Mouse (Mus musculus) stomach, postnatal 0 days (tissue): ENCODE measurements around the gene Sfrp4. TPM values are rescaled to one million over a fixed set of nuclear protein-coding genes. Genes with fewer than 3 reads are reported as not detected.

Experiments used
- ATAC-seq: fragments of 200-750 bp; cut with Nextera tagmentation; 2 replicates; pipeline ENCODE4 v1.8.0; 2017; ENCODE audit not compliant: low FRiP score, low TSS enrichment
- DNase-seq: peaks from one replicate; pipeline ENCODE4 v3.0.0-alpha.2; 2016; ENCODE audit warnings: low spot score
- H3K27ac ChIP-seq: fragments of 300-500 bp; sonication (generic); replicated peaks from 2 replicates; pipeline ENCODE4 v1.5.1; 2014; ENCODE audit warnings: mild to moderate bottlenecking, control low read depth
- H3K27me3 ChIP-seq: fragments of 300-500 bp; sonication (generic); 2 replicates; pipeline ENCODE4 v1.6.1; 2014; ENCODE audit warnings: low read length; ENCODE audit not compliant: control insufficient read depth, insufficient read depth
- H3K36me3 ChIP-seq: fragments of 300-500 bp; sonication (generic); 2 replicates; pipeline ENCODE4 v1.6.1; 2014; ENCODE audit warnings: low read length, mixed read lengths; ENCODE audit not compliant: control insufficient read depth, insufficient read depth
- H3K4me1 ChIP-seq: fragments of 300-500 bp; sonication (generic); replicated peaks from 2 replicates; pipeline ENCODE4 v1.6.1; 2014; ENCODE audit warnings: antibody characterized with exemption; ENCODE audit not compliant: control insufficient read depth, insufficient read depth
- H3K4me2 ChIP-seq: fragments of 300-500 bp; sonication (generic); replicated peaks from 2 replicates; pipeline ENCODE4 v1.6.1; 2014; ENCODE audit warnings: low read depth, mild to moderate bottlenecking, control low read depth, moderate library complexity
- H3K4me3 ChIP-seq: fragments of 300-500 bp; sonication (generic); 2 replicates; pipeline ENCODE4 v1.5.1; 2014; ENCODE audit warnings: low read depth, low read length, control low read depth
- H3K9ac ChIP-seq: fragments of 300-500 bp; sonication (generic); 2 replicates; pipeline ENCODE4 v1.6.1; 2014; ENCODE audit warnings: mild to moderate bottlenecking, low read length, control low read depth, mixed read lengths
- H3K9me3 ChIP-seq: fragments of 300-500 bp; sonication (generic); 2 replicates; pipeline ENCODE4 v1.6.1; 2016; ENCODE audit warnings: low read length; ENCODE audit not compliant: control insufficient read depth
- CTCF ChIP-seq: IDR thresholded peaks from 2 replicates; pipeline ENCODE4 v1.5.1; 2016; ENCODE audit warnings: antibody characterized with exemption, low read depth, mild to moderate bottlenecking, moderate library complexity
- EP300 ChIP-seq: optimal IDR thresholded peaks from 2 replicates; pipeline ENCODE3; 2016; ENCODE audit warnings: antibody characterized with exemption
- WGBS: fragments of 180-500 bp; shearing (Covaris S2); extraction: QIAGEN DNeasy Blood & Tissue Kit; methylation state at CpG from one replicate; pipeline ENCODE4 v1.1.7; 2014; 5-methylcytosine and 5-hydroxymethylcytosine counted together
- polyA plus RNA-seq: library from polyadenylated mRNA; unstranded; fragments of >200 nt; fragmentation: Nextera tagmentation; extraction: Ambion mirVana; gene quantifications from 2 replicates; pipeline ENCODE4 v1.2.1, GENCODE M21; 2015

Sfrp4 gene
- polyA plus RNA-seq, 1 experiment from 2014 or later = 8.4 TPM

GRCm38 (mm10) chr13:19614311-19614710 is 8.6 kb upstream of the Sfrp4 start:
- DNase-seq = no peak
- Histone ChIP-seq H3K4me1 (no peaks in the 10 kb centered on the region), H3K27me3 (no peaks in the 10 kb centered on the region), H3K4me3 (no peak overlapping the region), H3K4me2 (no peak overlapping the region), H3K9ac (no peak overlapping the region), H3K27ac (no peak overlapping the region), H3K9me3 (no peaks in the 10 kb centered on the region), H3K36me3 (no peaks in the 10 kb centered on the region)
- WGBS = 75% methylated on average over 1 of the region's 1 CpGs
- TF ChIP-seq EP300 = no peak
- TF ChIP-seq CTCF = no peak
- no peak for ATAC-seq

GRCm38 (mm10) chr13:19618081-19618480 is 4.8 kb upstream of the Sfrp4 start:
- no peak overlapping the region for H3K27ac ChIP-seq

GRCm38 (mm10) chr13:19618841-19619215 is 4.1 kb upstream of the Sfrp4 start:
- peaks cover 3% of the 10 kb centered on the region; the same call in 1 of the 2 replicates for H3K4me1 ChIP-seq
- H3K27ac ChIP-seq = peak overlapping the region; percentile 58; the same call in 1 of the 2 replicates
- TF ChIP-seq CTCF (no peak), EP300 (no peak)
- no peaks in the 10 kb centered on the region for H3K27me3 ChIP-seq
- H3K9ac ChIP-seq = peak overlapping the region; percentile 76
- H3K9me3 ChIP-seq = no peaks in the 10 kb centered on the region
- no peak for ATAC-seq
- WGBS = 11% methylated on average over 5 of the region's 5 CpGs
- DNase-seq = no peak
- peak overlapping the region; percentile 66 for H3K4me3 ChIP-seq
- peak overlapping the region; percentile 100 for H3K4me2 ChIP-seq
- no peaks in the 10 kb centered on the region for H3K36me3 ChIP-seq

More at GRCm38 (mm10) chr13:19618081-19618480, 4.8 kb upstream of the Sfrp4 start:
- WGBS = 96% methylated on average over 4 of the region's 4 CpGs
- no peaks in the 10 kb centered on the region for H3K9me3 ChIP-seq
- peaks cover under 1% of the 10 kb centered on the region; the same call in 1 of the 2 replicates for H3K4me1 ChIP-seq
- H3K4me3 ChIP-seq = no peak overlapping the region
- no peaks in the 10 kb centered on the region for H3K27me3 ChIP-seq
- no peak overlapping the region for H3K9ac ChIP-seq
- no peak overlapping the region for H3K4me2 ChIP-seq
- DNase-seq (no peak), ATAC-seq (no peak)
- TF ChIP-seq EP300 (no peak), CTCF (no peak)
- H3K36me3 ChIP-seq = no peaks in the 10 kb centered on the region

GRCm38 (mm10) chr13:19619216-19619927 is 3.5 kb upstream of the Sfrp4 start, which contains the start of gene Epdr1:
Gene Epdr1, minus strand, starts transcription at chr13:19619927.
- Histone ChIP-seq H3K9ac (peak within 1 kb of the TSS; percentile 76), H3K36me3 (no peaks in the 10 kb centered on the region), H3K4me3 (peak within 1 kb of the TSS; percentile 66), H3K9me3 (no peaks in the 10 kb centered on the region), H3K27me3 (no peaks in the 10 kb centered on the region), H3K4me1 (peaks cover 3% of the 10 kb centered on the region; the same call in 1 of the 2 replicates), H3K27ac (peak within 1 kb of the TSS; percentile 58), H3K4me2 (peak within 1 kb of the TSS; percentile 100)
- no peak for TF ChIP-seq EP300
- TF ChIP-seq CTCF = peak; percentile 78
- peak; percentile 88 for ATAC-seq
- 0% methylated on average over 46 of the region's 46 CpGs for WGBS
- DNase-seq = peak; percentile 72

- TF ChIP-seq EP300 (no peak), CTCF (no peak)
- ATAC-seq = peak; percentile 20; the same call in 1 of the 2 replicates
- Histone ChIP-seq H3K4me3 (peak overlapping the region; percentile 44), H3K27ac (no peak overlapping the region), H3K36me3 (no peaks in the 10 kb centered on the region), H3K27me3 (no peaks in the 10 kb centered on the region), H3K4me2 (peak overlapping the region; percentile 67), H3K9me3 (no peaks in the 10 kb centered on the region), H3K9ac (peak overlapping the region; percentile 43; the same call in 1 of the 2 replicates), H3K4me1 (peaks cover 3% of the 10 kb centered on the region; the same call in 1 of the 2 replicates)
- WGBS = 20% methylated on average over 28 of the region's 30 CpGs
- DNase-seq = no peak
Measured at GRCm38 (mm10) chr13:19623228-19623905, 463 bp downstream of the Sfrp4 start.
